Mouse (Mus musculus): ENCODE measurements around the gene Irx2. TPM values are rescaled to one million over a fixed set of nuclear protein-coding genes. Genes with fewer than 3 reads are reported as not detected.

Gene Irx2
- total RNA-seq (2021) = 1 to 10 TPM; 4.3 to 5.8 TPM

DNA sequence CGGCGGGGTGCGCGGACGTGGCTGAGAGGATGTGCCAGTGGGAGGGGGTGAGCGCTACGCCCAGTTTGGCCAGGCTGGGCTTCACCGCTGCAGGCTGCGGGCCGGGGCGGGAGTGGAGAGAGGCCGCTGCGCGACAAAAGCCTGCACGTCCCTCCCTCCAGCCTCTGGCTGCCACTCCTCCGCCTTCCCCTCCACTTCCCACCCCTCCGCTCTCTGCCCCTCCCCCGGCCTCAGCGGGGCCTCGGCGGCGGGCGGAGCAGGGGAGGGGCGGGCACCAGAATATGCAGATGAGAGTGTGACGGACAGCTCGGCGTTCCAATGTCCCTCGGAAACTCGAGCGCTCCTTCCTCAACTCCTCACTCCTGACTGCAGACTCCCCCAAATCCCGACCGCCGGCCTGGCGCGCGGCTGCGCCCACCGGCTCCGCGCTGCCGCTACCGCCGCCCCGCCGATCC is at the start of gene Irx2:
Gene Irx2, plus strand, starts transcription at position 359 of the 455 bp plus-strand sequence.
- peak; percentile 74 to 82 for DNase-seq
- intact Hi-C loops (cut with DNase I) = loop anchor here (2.0 kb wide), 1 partner anchor 668 kb away; no protein-coding TSS in a partner anchor

DNA sequence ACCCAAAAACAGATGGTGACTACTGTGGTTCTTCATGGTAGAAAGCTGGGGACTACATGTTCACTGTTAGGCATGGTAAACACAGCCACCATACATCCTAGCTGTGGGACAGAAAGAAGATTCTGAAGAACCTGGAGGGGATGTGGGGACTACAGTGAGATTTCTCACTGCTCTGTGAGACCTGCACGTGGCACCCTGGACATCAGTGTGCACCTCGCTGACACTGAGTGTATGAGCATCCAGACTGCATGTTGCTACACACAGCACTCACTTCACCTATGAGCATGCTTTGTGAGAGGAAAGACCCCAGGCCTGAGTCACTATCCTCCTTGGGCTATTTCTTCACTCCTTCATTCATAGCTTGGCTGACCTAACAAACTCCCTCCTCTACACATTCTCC is 47.3 kb upstream of the Irx2 start:
- intact Hi-C loops (cut with DNase I) = no loop called here
- DNase-seq = no peak

DNA sequence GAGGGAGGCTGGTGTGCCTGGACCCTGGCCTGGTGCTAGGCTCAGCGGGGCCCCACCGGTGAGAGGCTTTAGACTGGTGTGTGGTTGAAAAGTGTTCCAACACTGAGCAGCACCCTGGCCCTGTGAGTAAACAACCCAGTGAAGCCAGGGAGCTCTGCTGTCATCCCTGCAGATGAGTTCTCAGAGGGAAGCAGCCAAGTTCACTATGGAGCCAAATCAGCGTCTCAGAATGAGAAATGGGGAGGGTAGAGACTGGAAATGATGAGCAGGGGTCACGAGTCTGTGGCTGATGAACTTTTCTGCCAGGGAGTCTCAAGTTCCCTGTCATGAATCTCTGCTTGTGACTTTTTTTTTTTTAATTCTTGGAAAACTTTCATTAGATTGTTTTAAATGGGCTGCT is 36.1 kb upstream of the Irx2 start:
- intact Hi-C loops (cut with DNase I) = no loop called here
- no peak for DNase-seq

DNA sequence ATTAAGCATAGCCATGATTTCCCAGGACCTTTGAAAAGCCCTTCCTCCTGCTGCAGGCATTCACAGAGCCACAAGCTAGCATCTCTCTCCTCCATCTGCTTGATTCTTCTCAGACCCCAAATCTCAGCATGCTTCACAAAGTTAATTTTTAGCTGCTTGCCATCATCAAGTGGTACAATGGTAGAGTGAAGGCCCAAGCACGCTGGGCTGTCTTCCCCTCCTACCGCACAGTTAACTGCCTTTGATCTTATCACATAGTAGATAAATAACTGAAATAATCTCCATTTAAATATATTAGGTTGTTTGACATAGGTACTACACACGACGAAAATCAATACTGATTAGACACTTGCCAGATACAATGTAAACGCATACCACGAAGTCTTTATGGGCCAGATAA is 35.3 kb upstream of the Irx2 start:
- intact Hi-C loops (cut with DNase I) = no loop called here
- DNase-seq = no peak

DNA sequence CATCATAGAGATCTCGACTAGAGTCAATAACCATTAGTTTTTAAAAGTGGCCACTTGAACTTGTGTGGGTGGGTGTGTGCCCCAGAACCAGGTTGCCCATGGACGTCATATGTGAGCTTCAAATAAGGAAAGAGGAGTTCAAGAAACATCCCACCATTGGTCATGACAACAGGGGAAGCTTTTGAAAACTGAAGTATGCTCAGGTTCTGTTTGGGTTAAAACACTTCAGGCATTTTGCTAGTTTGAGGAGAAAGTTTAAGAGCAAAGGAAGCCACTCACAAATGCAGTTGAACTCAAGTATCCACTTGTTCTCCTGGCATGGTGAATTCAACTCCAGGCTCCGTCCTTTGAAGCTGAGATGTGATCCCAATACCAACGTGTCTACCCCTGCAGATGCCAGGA is 34.9 kb upstream of the Irx2 start:
- DNase-seq = no peak

DNA sequence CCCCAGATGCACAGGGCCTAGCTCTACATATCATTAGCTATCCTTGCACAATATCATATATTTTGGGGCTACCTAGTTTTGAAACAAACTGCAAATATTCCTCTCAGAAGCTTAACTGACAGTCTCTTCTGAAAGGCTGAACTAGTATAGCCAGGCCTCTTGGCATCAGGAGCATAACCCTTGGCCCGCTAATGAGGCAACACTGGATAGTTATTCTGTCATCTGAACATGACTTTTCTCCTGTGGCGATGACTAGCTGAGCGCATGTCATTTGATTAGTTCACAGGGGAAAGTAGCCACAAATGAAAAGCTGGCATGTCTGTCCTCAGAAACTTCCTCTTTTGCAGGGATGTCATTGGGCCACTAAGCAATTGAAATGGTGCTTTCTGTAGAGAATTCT is 29.4 kb upstream of the Irx2 start:
- no peak for DNase-seq
- intact Hi-C loops (cut with DNase I) = no loop called here

More for the DNA sequence above, 34.9 kb upstream of the Irx2 start:
- intact Hi-C loops (cut with DNase I) = no loop called here

DNA sequence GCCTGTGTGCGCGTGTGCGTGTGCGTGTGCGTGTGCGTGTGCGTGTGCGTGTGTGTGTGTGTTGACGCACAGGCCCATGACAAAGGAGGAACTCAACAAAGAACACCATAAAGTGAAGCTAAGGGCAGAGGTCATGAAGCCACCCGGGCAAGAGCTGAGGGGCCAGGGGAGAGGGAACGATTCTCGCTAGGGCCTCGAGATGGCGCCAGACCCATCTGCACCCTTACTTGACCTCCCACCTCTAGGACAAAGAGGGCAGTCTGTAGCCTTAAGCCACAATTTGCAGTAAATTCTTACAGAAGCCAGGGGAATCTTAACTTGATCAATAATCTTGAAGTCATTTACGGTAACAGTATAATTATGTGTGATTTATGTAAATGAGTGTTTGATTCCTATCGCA is 19.9 kb upstream of the Irx2 start:
- DNase-seq = no peak
- intact Hi-C loops (cut with DNase I) = no loop called here

DNA sequence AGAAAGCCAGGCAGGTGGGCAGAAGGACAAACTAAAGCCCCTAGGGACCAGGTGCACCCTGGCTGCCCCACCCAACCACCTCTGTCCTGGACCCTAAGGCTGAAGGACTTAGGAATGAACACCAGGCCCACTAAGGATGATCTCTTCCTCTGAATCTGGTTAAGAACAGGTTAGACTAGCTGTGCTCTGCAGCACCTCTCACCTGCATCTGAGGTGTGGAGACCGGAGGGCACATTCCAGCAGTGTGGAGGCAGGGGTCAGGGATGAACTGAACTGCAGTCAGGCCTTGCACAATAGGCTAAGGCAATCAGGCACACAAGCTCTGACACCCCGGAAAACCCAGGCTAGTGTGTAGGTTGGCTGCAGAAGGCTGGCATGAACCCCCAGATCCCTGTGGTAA is 18.3 kb upstream of the Irx2 start:
- no peak for DNase-seq
- intact Hi-C loops (cut with DNase I) = no loop called here

DNA sequence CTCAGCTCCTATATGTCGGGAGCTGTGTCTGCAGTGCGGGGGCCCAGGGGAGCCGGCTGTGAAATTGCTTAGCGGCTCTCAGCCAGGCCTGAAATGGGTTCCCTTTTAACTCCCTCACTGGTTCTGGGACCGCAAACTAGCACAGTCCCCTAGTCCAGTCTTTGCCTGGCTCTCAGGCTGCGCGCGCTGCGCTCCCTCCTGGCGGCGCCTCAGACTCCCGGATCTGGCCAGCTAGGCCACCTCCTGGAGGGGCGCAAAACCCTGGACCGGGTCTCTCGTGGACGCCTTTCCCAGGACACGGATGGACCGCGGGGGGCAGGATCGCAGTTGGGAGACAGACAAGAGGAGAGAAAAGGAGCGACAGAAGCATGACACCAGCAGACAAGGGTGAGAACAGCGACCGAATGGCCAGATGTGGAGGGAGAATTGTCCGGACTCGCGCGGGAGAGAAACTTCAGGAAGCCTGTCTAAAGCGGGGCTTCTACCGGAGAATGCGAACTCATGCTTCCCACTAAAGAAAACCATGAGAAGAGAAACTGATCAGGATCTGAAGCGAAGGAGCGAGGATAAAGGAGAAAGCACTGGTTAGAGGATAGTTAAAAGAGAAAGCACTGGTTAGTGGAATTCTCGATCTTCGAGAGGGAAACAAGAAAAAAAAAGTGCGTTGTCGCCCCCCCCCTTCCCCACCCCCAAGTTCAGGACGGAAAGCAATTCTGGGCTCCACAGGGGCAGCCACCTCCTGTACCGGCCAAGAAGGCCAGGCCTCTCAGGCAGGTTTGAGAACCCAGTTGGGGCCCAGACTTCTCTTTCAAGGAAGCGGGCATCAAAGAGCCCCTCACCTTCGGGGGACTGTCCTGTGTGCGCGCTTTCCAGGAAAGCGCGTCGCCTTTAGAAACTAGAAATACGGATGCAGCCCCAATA is 4.4 kb upstream of the Irx2 start:
- intact Hi-C loops (cut with DNase I) = no loop called here
- DNase-seq = peak; percentile 36 to 45

DNA sequence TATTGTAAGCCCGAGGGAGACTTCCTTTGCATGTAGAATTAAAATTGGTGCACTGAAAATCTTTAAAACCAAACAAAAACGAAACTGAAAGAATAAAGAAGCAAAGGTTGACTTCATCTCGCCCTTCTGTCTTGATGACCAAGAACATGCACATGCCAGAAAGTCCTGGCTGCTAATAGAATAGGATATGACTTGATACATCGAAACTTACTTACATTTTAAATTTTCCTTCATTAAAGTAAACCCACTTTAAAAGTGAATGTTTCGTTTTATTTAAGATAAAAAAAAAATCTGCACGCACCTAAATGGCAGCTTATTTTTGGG is 3.8 kb upstream of the Irx2 start:
- no peak for DNase-seq
- intact Hi-C loops (cut with DNase I) = no loop called here

DNA sequence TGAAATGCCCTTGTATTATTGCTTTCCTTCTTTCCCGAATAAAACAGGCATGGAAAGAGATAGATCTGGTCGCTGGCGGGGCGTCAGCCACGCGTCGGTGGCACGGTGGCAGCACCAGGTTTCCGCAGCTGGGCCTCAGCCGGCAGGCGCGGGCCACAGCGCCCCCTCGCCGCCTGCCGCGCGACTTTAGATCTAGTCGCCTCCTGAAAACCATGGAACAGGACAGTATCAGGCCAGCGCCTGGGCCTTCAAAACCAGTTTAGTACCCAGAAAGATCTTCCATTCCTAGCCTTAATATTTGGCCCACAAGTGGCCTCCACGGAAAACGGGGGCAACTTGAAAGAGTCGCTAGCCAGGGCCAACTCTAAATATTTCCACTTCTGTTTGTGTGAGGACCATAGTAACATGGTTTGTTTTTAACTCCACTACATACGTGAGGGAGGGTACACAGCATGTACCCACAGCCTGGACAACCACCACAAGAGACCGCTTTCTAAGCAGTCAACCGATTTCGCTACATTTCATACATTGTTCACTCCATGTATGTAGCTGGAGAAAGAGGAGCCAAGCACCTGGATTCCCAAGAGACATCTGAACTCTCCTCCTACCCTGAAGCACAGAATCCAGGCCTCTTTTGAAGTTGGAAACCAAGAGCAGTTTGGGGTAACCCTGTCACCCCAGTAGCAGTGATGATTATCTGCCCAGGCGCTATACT is 3.2 kb upstream of the Irx2 start:
- peak; percentile 18 to 25 for DNase-seq
- intact Hi-C loops (cut with DNase I) = no loop called here

DNA sequence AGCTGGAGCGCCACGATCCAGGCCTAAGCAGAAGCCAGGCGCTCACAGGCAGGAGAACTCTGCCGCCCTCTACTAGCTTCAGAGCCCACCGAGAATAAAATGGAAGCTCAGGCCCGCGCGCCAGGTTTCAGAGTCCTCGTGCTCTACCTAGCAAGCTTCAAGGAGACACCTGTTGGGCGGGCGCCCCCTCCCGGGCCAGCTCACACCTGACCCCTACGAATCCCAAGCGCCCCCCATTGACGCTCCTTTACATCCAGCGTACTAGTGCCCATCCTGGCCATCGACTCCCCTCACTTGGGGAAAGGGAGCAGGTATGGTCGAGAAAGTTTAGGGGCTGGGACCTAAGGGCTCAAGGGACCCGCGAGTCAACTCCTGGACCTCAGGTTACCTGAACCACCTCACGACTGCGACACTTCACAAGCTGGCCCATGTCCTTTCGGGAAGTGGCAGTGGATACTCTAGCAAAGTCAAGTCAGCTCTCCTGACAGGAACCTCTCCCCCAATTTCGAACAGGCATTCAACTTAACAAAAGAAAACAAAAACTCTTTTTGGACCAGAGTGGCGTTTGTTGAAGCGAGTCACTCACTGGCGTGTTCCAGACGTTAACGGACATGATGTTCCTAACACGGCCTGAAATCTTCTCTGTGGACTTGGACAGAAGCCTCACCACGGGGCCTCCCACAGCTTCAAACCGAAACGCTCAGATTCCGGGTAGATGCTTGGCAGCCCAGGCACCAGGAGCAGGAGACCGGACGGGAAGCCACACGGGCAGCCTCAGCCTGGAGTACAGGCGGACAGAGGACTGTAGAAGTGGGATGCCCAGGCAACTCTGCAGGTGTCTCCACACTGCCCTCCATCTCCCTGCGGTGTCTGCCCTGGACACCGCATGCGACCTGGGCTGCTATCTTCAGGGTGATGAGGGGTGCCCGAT is 964 bp upstream of the Irx2 start:
- intact Hi-C loops (cut with DNase I) = loop anchor here (2.0 kb wide), 1 partner anchor 667 kb away; no protein-coding TSS in a partner anchor
- DNase-seq = peak; percentile 4 to 12

DNA sequence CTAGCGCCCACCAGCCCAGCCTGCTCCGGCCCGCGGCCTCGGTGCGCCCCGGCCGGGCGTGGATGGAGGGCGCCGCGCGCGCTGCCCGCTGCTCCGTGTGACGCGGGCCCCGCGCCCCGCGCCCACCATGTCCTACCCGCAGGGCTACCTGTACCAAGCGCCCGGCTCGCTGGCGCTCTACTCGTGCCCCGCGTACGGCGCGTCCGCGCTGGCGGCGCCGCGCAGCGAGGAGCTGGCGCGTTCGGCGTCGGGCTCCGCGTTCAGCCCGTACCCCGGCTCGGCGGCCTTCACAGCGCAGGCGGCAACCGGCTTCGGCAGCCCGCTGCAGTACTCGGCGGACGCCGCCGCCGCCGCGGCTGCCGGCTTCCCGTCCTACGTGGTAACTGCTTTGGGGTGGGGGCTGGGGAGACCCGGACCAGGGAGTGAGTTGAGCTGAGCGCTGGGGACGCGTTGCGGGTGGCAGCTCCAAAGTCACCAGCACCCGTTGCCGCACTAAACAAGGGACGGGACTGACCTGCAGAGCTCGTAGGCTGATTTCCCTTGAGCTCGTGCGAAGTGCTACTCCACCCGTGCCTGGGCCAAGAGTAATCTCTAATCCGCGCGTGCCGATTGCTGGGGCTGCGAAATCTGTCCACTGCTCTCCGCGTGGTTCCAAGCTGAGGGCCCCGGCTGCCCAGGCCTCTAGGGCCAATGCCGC is 463 bp downstream of the Irx2 start:
- DNase-seq = peak; percentile 29 to 30
- intact Hi-C loops (cut with DNase I) = loop anchor here (2.0 kb wide), 1 partner anchor 668 kb away; no protein-coding TSS in a partner anchor

DNA sequence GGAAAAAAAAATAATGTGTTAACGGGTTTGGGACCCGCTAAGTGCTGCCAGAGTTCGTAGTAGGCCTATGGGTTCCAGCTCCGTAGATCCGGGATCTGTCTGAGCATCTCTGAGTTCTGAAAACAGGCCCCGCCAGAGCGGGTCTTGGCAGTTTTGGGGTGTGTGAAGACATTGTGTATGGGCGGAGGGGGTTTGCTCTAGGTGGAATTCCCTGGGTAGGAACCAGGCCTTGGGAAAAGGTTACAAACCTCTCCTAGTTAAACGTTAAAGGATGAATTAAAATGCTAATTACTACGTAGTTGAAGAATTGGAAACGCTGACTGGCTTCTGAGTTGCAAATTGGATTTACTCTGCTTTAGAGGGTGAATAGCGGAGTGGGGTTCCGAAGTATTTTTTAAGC is 1.2 kb downstream of the Irx2 start:
- DNase-seq = peak in 1 of 2 experiments; percentile 10
- intact Hi-C loops (cut with DNase I) = loop anchor here (2.0 to 10.0 kb wide), 2 partner anchors 669 to 1175 kb away; no protein-coding TSS in a partner anchor

DNA sequence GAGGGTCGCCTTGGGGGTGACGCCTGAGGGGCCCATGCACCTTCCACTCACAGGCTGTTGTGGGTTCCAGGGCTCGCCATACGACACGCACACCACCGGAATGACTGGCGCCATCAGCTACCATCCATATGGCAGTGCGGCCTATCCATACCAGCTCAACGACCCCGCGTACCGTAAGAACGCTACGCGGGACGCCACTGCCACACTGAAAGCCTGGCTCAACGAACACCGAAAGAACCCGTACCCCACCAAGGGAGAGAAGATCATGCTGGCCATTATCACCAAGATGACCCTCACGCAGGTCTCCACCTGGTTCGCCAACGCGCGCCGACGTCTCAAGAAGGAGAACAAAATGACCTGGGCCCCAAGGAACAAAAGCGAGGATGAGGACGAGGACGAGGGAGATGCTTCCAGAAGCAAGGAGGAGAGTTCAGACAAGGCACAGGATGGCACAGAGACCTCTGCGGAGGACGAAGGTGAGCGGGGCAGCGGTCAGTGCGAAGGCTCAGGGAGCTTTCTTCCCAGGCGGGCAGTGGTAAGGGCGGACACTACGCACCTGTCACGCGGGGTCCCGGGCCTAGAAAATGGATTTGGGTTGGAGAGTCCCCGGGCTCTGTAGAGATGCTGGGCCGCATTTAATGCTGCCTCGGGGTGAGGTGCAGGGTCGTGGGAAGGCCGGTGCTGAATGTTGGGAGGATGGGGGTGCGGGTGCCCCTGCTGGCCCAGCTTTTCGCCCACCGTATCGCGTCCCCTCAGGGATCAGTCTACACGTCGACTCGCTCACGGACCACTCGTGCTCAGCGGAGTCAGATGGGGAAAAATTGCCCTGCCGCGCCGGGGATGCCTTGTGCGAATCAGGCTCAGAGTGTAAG is 2.1 kb downstream of the Irx2 start:
- no peak for DNase-seq
- intact Hi-C loops (cut with DNase I) = loop anchor here (10.0 kb wide), 1 partner anchor 1176 kb away; no protein-coding TSS in a partner anchor

DNA sequence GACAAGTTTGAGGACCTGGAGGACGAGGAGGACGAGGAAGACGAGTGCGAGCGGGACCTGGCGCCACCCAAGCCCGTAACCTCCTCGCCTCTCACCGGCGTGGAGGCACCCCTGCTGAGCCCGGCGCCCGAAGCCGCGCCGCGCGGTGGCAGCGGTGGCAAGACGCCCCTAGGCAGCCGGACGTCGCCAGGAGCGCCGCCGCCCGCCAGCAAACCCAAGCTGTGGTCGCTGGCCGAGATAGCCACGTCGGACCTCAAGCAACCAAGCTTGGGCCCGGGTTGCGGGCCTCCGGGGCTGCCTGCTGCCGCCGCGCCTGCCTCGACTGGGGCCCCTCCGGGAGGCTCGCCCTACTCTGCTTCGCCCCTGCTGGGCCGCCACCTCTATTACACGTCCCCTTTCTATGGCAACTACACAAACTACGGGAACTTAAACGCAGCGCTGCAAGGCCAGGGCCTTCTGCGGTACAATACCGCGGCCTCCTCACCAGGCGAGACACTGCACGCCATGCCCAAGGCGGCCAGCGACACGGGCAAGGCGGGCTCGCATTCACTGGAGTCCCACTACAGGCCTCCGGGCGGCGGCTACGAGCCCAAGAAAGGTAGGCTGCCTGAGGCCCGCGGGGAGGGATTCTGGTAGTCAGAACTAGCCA is 2.9 kb downstream of the Irx2 start:
- intact Hi-C loops (cut with DNase I) = loop anchor here (10.0 kb wide), 1 partner anchor 1177 kb away; no protein-coding TSS in a partner anchor
- DNase-seq = peak; percentile 13 to 23

DNA sequence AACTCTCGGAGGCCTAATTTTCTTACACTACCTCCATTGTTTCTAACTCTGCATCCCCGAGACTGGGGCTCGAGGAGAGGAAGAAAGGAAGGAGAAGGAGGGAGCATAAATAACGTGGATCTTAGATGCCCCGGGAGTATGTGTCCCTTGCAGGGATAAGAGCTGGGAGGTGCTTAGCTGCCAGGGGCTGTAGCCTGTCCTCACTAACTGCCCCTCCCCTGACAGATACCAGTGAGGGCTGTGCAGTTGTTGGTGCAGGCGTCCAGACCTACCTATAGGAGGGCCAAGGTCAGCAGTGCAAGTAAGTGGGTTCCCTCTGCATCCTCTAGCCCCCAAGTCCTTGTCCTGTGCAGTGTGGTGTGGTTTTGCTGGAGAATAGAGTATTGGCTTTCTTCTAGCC is 3.7 kb downstream of the Irx2 start:
- intact Hi-C loops (cut with DNase I) = loop anchor here (10.0 kb wide), 1 partner anchor 1178 kb away; no protein-coding TSS in a partner anchor
- DNase-seq = no peak

DNA sequence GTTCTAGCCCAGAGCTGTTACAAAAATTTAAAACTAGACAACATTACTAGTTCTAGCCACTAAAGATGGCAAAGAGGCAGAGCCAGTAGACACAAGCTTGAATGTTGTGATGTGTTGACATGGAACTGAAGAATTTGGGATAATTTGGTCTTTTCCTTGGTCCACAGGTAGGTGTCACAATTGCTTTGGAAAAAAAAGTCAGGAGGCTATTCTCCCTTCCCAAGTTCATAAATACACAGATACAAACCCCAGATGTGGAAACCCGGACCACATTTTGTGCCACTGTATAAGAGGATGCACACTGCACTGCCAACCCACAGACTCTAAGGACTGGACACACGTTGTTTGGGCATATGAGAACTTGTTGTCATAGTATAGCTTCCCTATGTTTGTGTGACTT is 4.5 kb downstream of the Irx2 start:
- DNase-seq = no peak
- intact Hi-C loops (cut with DNase I) = loop anchor here (10.0 kb wide), 1 partner anchor 1178 kb away; no protein-coding TSS in a partner anchor
